Mouse (Mus musculus): ENCODE measurements around the gene Gm11237. TPM values are rescaled to one million over a fixed set of nuclear protein-coding genes. Genes with fewer than 3 reads are reported as not detected.
"Not testable (repeated sequence)": the region's sequence is repeated elsewhere in the genome, so short reads cannot be mapped to it uniquely, and the experiment has no call there.

The Gm11237 gene
- polyA plus RNA-seq (2015; fragmentation: Nextera tagmentation; extraction: Ambion mirVana) = not detected in 2 replicates

DNA sequence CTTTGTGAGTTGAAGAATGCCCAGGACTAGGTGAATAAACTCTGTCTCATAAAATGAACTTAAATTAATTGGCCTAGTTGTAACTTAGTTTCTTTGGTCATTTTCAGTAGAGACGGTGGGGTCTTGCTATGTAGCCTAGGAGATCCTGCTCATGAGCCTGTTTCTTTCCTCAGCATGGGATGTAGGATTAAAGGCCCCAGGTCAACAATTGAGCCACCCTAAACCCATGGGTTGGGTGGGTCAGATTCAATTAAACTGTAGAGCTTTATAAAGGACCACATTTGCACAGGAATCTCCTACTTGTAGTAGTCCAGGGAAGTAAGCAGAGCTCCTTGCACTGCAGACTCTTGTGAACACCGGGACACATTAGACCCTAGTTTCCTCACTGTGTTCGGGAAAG is at the start of gene Gm11237:
Gene Gm11237 (plus strand): TSS at position 301 of the 400 bp plus-strand sequence.
- WGBS = no CpG with 5 or more reads among the region's 3 CpGs
- DNase-seq (ENCODE audit: low spot score); ATAC-seq: not testable (repeated sequence)

DNA sequence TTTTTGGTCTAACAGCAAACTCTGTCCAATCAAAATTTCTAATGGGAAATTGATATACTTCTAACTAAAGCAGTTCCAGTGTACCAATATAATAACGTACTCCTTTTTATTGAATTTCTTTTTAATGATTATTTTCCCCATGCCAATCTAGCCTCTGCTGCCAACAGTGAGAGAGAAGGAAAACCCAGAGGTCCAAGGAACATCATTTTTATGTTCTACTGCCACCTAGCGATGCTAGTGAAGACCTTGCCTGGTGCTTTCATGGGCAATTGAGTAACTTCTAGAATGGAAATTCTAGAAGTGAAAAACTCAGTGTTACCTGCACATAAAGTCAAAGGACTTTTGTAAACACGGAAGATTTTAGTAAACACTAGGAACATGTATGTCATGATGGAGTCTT is 23.5 kb upstream of the Gm11237 start:
- Histone ChIP-seq H3K9ac (replicated peaks; ENCODE audit: low read depth) (no peak overlapping the region), H3K4me1 (ENCODE audit: insufficient read depth, low read depth, low read length) (no peaks in the 10 kb centered on the region), H3K36me3 (ENCODE audit: insufficient read depth, low read length) (no peaks in the 10 kb centered on the region), H3K4me3 (ENCODE audit: low read depth, low read length) (no peak overlapping the region), H3K9me3 (ENCODE audit: low read length) (no peaks in the 10 kb centered on the region), H3K27me3 (replicated peaks; ENCODE audit: insufficient read depth, low read length) (no peaks in the 10 kb centered on the region), H3K4me2 (replicated peaks; ENCODE audit: low read depth, low read length) (no peak overlapping the region), H3K27ac (ENCODE audit: low read length) (no peak overlapping the region)
- WGBS = 4% methylated on average over 3 of the region's 3 CpGs
- ATAC-seq (no peak), DNase-seq (ENCODE audit: low spot score) (peak; percentile 11)
- TF ChIP-seq EP300 (IDR thresholded peaks at IDR 0.05) = no peak
- peak; percentile 54 for TF ChIP-seq CTCF (IDR thresholded peaks at IDR 0.05)

More for the DNA sequence above, at the start of gene Gm11237:
- H3K9me3 ChIP-seq (ENCODE audit: low read length); H3K4me3 ChIP-seq (ENCODE audit: low read depth, low read length); H3K4me1 ChIP-seq (ENCODE audit: insufficient read depth, low read depth, low read length); H3K4me2 ChIP-seq (replicated peaks; ENCODE audit: low read depth, low read length); H3K9ac ChIP-seq (replicated peaks; ENCODE audit: low read depth); H3K27ac ChIP-seq (ENCODE audit: low read length); H3K36me3 ChIP-seq (ENCODE audit: insufficient read depth, low read length); H3K27me3 ChIP-seq (replicated peaks; ENCODE audit: insufficient read depth, low read length): not testable (repeated sequence)

DNA sequence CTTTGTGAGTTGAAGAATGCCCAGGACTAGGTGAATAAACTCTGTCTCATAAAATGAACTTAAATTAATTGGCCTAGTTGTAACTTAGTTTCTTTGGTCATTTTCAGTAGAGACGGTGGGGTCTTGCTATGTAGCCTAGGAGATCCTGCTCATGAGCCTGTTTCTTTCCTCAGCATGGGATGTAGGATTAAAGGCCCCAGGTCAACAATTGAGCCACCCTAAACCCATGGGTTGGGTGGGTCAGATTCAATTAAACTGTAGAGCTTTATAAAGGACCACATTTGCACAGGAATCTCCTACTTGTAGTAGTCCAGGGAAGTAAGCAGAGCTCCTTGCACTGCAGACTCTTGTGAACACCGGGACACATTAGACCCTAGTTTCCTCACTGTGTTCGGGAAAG is 15.2 kb upstream of the Gm11237 start, which contains the start of gene Gm11238:
Gene Gm11238 (plus strand): TSS at position 301 of the 400 bp plus-strand sequence.
- no CpG with 5 or more reads among the region's 3 CpGs for WGBS
- H3K4me2 ChIP-seq (replicated peaks; ENCODE audit: low read depth, low read length); H3K9ac ChIP-seq (replicated peaks; ENCODE audit: low read depth); H3K4me1 ChIP-seq (ENCODE audit: insufficient read depth, low read depth, low read length); H3K27ac ChIP-seq (ENCODE audit: low read length); H3K36me3 ChIP-seq (ENCODE audit: insufficient read depth, low read length); ATAC-seq; DNase-seq (ENCODE audit: low spot score); H3K9me3 ChIP-seq (ENCODE audit: low read length); H3K27me3 ChIP-seq (replicated peaks; ENCODE audit: insufficient read depth, low read length); H3K4me3 ChIP-seq (ENCODE audit: low read depth, low read length): not testable (repeated sequence)

DNA sequence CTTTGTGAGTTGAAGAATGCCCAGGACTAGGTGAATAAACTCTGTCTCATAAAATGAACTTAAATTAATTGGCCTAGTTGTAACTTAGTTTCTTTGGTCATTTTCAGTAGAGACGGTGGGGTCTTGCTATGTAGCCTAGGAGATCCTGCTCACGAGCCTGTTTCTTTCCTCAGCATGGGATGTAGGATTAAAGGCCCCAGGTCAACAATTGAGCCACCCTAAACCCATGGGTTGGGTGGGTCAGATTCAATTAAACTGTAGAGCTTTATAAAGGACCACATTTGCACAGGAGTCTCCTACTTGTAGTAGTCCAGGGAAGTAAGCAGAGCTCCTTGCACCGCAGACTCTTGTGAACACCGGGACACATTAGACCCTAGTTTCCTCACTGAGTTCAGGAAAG is 15.0 kb downstream of the Gm11237 start, which contains the start of gene Gm11236:
Gene Gm11236 (plus strand): TSS at position 301 of the 400 bp plus-strand sequence.
- ATAC-seq; H3K9me3 ChIP-seq (ENCODE audit: low read length); H3K36me3 ChIP-seq (ENCODE audit: insufficient read depth, low read length); H3K27me3 ChIP-seq (replicated peaks; ENCODE audit: insufficient read depth, low read length); H3K4me3 ChIP-seq (ENCODE audit: low read depth, low read length); H3K4me1 ChIP-seq (ENCODE audit: insufficient read depth, low read depth, low read length); H3K9ac ChIP-seq (replicated peaks; ENCODE audit: low read depth); DNase-seq (ENCODE audit: low spot score); H3K27ac ChIP-seq (ENCODE audit: low read length); H3K4me2 ChIP-seq (replicated peaks; ENCODE audit: low read depth, low read length): not testable (repeated sequence)
- no CpG with 5 or more reads among the region's 4 CpGs for WGBS

DNA sequence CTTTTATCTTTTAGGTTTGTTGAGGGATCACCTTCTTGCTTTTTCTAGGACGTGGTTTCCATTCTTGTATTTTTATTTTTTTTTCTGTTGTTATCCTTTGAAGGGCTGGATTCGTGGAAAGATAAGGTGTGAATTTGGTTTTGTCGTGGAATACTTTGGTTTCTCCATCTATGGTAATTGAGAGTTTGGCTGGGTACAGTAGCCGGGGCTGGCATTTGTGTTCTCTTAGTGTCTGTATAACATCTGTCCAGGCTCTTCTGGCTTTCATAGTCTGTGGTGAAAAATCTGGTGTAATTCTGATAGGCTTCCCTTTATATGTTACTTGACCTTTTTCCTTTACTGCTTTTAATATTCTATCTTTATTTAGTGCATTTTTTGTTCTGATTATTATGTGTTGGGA is 39.1 kb downstream of the Gm11237 start:
- 71% methylated on average over 4 of the region's 4 CpGs for WGBS
- H3K27me3 ChIP-seq (replicated peaks; ENCODE audit: insufficient read depth, low read length); H3K27ac ChIP-seq (ENCODE audit: low read length); H3K9ac ChIP-seq (replicated peaks; ENCODE audit: low read depth); H3K4me1 ChIP-seq (ENCODE audit: insufficient read depth, low read depth, low read length); ATAC-seq; H3K9me3 ChIP-seq (ENCODE audit: low read length); H3K36me3 ChIP-seq (ENCODE audit: insufficient read depth, low read length); H3K4me3 ChIP-seq (ENCODE audit: low read depth, low read length); DNase-seq (ENCODE audit: low spot score); H3K4me2 ChIP-seq (replicated peaks; ENCODE audit: low read depth, low read length): not testable (repeated sequence)

DNA sequence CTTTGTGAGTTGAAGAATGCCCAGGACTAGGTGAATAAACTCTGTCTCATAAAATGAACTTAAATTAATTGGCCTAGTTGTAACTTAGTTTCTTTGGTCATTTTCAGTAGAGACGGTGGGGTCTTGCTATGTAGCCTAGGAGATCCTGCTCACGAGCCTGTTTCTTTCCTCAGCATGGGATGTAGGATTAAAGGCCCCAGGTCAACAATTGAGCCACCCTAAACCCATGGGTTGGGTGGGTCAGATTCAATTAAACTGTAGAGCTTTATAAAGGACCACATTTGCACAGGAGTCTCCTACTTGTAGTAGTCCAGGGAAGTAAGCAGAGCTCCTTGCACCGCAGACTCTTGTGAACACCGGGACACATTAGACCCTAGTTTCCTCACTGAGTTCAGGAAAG is 45.3 kb downstream of the Gm11237 start, which contains the start of gene Gm11239:
Gene Gm11239 (plus strand): TSS at position 301 of the 400 bp plus-strand sequence.
- no CpG with 5 or more reads among the region's 4 CpGs for WGBS
- H3K9ac ChIP-seq (replicated peaks; ENCODE audit: low read depth); H3K4me3 ChIP-seq (ENCODE audit: low read depth, low read length); ATAC-seq; H3K9me3 ChIP-seq (ENCODE audit: low read length); H3K4me1 ChIP-seq (ENCODE audit: insufficient read depth, low read depth, low read length); H3K27ac ChIP-seq (ENCODE audit: low read length); DNase-seq (ENCODE audit: low spot score); H3K4me2 ChIP-seq (replicated peaks; ENCODE audit: low read depth, low read length); H3K36me3 ChIP-seq (ENCODE audit: insufficient read depth, low read length); H3K27me3 ChIP-seq (replicated peaks; ENCODE audit: insufficient read depth, low read length): not testable (repeated sequence)

Other genes starting within 250 kb of the Gm11237 start
- gene Gm11487, start 217.9 kb upstream of the Gm11237 start, polyA plus RNA-seq (2015; fragmentation: Nextera tagmentation; extraction: Ambion mirVana) = not detected in 2 replicates
- not detected in 2 replicates for gene Gm11238, start 15.1 kb upstream of the Gm11237 start, polyA plus RNA-seq (2015; fragmentation: Nextera tagmentation; extraction: Ambion mirVana)
- gene Gm11236, start 15.1 kb downstream of the Gm11237 start, polyA plus RNA-seq (2015; fragmentation: Nextera tagmentation; extraction: Ambion mirVana) = not detected in 2 replicates
- not detected in 2 replicates for gene Gm11239, start 45.4 kb downstream of the Gm11237 start, polyA plus RNA-seq (2015; fragmentation: Nextera tagmentation; extraction: Ambion mirVana)
- gene Gm428, start 60.5 kb downstream of the Gm11237 start, polyA plus RNA-seq (2015; fragmentation: Nextera tagmentation; extraction: Ambion mirVana) = not detected in 2 replicates
- 3.4 and 4.1 TPM in 2 replicates for gene Rasef, start 168.0 kb downstream of the Gm11237 start, polyA plus RNA-seq (2015; fragmentation: Nextera tagmentation; extraction: Ambion mirVana)

All from lung, postnatal 0 days (tissue).